Mouse (Mus musculus) kidney, postnatal 10 days (tissue): ENCODE results near the gene Cdc14a.

Experiments
- DNase-seq: peaks from one replicate; pipeline ENCODE4 v3.0.0; 2021; ENCODE audit warnings: mixed read lengths

Gene Cdc14a

DNA sequence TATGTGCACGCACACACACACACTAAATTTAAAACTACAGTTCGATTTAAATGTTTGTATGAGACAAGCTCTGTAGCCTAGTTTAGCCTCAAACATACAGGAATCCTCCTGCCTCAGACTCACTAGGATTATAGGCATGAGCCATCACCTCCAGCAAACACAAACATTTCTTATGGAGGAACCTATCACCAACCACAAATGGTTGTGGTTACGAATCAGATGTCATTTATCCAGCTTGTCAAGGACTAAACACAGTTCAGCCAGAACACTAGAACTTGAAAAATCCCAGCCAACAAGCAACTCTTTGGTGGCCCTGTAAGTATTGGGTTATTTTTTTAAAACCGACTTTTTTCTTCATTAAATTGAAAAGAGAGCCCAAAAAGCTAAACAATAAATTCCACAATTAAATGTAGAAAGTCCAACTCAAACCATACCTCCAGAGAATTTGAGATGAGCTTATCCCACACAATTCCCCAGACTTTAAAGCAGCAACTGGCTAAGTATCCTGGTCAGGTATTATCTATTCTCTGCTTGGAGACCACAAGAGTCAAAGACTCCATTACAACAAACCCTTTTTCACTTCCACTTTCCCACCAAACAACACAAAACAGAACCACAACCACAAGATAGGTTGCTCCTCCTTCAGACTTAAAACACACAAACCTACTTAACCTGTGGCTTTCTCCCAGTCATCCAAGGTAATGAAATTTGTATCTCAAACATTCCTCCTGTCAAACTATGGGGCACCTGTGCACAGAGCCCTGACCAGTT lies 10.7 kb downstream of the Cdc14a start:
- no peak for DNase-seq

- DNase-seq, result no peak
Measured at GRCm38 (mm10) chr3:116410051-116410450, 13.8 kb downstream of the Cdc14a start.

DNA sequence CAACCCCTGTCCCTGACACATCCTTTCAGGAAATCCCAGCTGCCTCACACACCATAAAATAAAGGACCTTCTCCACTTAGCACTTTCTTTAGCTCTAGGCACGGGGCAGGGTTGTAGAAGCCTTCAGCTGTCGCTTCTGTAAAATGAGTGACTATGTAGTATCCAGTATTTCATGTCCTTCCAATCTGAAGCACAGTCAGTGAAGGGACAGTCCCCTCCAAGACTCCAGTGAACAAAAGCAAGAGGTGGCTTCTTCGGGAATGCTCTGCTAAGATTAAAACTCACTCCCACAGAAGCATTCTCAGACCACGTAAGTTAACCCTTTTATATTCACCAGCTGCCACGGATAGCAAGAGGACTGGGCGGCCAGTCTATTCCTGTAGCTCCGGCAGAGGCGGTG lies 14.3 kb downstream of the Cdc14a start:
- no peak for DNase-seq

DNA sequence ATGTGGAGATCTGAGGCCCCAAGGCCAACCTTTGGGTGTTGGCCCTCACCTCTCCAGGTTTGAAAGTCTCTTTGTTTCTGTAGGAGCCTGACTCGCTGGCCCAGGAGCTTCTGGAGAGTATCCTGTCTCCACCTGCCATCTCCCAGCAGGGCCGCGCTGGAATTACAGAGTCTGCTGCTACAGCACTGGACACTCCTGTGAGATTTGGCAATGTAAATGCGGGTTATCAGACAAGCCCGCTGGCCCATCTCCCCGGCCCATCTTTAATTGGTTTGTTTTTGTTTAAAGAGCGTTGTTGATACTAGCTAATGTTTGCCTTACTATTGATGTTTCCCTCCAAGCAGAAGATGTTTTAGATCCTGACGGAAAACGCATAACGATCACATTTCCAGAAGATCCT lies 15.0 kb downstream of the Cdc14a start:
- no peak for DNase-seq

- no peak for DNase-seq
Measured at GRCm38 (mm10) chr3:116405516-116405915, 18.3 kb downstream of the Cdc14a start.

GRCm38 (mm10) chr3:116401436-116401835 lies 22.4 kb downstream of the Cdc14a start:
- DNase-seq, result no peak

GRCm38 (mm10) chr3:116399349-116400090 lies 24.3 kb downstream of the Cdc14a start:
- no peak for DNase-seq

GRCm38 (mm10) chr3:116398543-116398942 lies 25.3 kb downstream of the Cdc14a start:
- no peak for DNase-seq

DNA sequence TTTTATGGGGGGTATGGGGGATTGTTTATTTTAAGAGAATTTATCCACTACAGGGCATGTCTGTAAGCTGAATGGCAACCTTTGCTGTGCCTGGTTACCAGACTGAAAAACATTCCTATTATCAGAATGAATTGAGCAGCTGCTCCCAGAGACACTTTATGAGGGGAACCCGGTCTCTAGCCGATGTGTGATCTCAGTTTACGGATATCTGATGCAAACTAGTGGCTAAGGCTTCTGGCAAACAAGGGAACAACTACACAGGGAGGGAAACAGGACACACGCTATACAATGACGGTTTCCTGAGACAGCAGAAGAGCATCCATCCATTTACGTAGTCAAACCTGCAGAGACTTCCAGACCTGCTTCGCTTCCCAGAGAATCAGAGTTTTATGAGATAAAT lies 25.9 kb downstream of the Cdc14a start:
- DNase-seq, result no peak

DNA sequence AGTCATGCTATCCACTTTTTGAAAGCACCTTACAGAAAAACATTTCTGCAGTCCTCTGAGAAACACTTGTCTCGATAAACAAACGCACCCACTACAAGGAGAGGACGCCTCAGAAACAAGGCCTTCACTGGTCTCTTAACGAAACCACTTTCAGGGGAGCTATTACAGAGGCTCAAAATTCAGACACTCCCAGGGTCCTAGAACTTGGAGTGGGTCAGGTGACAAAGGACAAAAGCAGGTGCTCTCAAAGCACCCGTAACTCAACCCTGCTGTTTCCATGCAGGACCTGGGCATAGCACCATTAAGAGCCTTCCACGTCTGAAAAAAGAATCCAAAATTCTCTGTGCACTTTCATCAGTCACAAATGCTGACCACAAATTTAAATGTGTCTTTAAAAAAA lies 26.5 kb downstream of the Cdc14a start:
- DNase-seq, result no peak

- DNase-seq, result no peak
Measured at GRCm38 (mm10) chr3:116396571-116396970, 27.3 kb downstream of the Cdc14a start.

DNA sequence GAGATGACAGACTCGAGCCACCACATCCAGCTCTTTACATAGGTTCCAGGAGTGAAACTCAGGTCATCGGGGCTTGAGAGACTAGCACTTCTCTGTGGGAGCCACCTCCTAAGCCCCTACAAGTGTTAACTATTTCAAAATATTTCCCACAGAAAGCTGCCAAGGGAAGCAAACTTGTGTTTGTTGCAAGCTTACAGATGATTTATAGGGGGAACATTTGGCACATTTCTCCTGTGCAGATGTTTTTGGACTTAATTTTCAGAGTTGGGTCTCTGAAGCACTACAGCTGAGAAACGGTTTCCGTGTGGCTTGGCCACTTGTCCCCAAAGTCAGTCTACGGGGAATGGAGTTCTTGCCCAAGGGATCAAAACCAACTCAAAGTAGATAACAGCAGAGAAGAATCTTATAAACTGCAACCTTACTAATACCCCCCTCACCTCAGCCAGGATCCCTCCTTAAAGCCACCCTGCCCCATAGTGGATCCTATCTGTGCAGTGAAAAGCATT lies 28.9 kb downstream of the Cdc14a start:
- no peak for DNase-seq

DNA sequence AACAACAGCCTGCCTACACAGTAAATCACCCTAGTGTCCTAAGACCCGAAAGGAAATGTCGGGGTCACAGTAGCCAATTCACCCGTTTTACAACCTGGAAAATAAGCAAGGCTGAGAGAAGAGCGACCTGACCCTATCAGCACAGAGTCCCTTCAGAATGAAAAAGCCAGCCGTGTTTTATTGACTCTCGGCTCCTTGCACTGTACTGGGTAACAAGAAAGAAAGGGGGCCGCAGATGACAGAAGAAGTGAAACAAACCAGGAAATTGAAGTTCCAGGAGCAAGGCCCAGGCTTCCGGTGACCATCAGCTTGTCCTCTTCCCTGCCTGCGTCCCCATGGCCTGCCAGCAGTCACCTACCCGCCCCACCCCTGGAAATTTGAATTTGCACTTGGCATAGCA lies 32.4 kb downstream of the Cdc14a start:
- DNase-seq, result peak; percentile 47

GRCm38 (mm10) chr3:116389500-116390470 lies 34.0 kb downstream of the Cdc14a start:
- DNase-seq, result no peak

DNA sequence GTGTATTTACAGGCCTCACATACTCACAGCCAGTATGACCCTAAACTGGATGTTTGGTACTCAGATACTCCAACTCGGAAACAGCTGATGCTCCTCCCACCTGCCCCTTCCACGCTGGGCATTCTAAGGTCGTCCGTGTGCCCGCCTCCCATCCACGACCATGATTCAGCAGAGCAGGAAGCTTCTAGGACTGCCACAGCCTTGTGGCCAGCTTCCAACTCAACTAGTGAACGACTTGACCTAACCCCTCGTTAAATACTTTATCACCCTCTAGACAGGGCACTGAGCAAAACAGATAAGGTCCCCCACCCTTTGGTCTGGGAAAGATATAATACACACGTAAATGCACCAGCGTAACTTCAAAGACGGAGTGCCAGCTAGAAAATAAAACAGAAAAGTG lies 35.0 kb downstream of the Cdc14a start:
- DNase-seq, result peak; percentile 44

- no peak for DNase-seq
Measured at GRCm38 (mm10) chr3:116386886-116387285, 36.9 kb downstream of the Cdc14a start.

DNA sequence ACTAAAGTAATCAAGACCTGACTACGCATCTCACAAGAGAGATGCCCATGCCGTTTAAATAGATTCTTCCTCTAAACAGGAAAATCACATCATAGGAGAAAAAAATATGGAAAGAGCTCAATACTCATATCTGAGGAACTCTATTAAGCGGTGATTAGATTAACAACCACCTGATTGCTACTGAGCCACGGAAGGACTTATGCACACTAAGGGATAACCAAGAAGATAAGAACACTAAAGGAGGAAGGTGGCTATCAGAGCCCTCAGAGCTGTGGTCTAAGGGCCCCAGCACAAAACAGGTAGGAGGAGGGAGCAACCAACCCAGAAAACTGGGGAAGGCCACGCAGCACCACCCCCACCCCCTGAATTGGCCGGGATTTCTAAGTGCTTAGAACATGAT lies 37.5 kb downstream of the Cdc14a start:
- DNase-seq, result no peak

DNA sequence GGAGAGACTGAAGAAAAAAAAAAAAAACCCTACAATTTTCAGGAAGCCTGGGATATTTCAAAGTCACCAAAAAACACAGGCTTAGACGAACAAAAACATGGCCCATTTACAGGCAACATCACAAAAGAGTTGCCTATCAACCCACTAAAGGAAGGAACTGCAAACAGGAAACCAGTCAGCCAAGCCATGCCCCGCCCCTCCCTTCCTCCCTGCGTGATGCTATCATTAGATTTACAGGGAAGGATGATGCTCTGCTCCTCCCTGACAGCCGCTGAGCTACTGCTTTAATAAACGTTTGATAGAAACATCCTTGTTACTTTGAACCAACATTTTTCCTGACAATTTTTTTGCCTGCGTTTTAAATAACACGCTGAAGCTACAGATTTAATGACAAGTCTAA lies 39.5 kb downstream of the Cdc14a start:
- peak; percentile 79 for DNase-seq

- no peak for DNase-seq
Measured at GRCm38 (mm10) chr3:116380319-116380718, 43.5 kb downstream of the Cdc14a start.

GRCm38 (mm10) chr3:116375442-116375841 lies 48.4 kb downstream of the Cdc14a start:
- DNase-seq, result no peak

DNA sequence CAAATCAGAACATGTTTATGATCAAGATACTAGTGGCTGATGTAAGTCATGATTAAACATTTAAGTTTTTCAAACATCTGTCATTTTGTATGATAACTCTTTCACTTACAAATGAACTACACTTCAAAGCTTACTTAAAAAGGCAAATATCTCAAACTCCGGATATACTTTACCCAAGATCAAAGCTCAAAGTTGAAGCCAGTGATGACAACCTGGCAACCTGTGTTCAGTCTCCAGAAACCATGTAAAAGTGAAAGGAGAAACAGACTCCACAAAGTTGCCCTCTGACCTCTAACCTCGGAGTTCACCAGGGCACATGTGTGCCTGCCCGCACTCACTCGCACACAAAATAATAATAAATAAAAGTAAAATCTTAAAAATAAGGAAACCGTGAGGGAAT lies 49.3 kb downstream of the Cdc14a start:
- no peak for DNase-seq

DNA sequence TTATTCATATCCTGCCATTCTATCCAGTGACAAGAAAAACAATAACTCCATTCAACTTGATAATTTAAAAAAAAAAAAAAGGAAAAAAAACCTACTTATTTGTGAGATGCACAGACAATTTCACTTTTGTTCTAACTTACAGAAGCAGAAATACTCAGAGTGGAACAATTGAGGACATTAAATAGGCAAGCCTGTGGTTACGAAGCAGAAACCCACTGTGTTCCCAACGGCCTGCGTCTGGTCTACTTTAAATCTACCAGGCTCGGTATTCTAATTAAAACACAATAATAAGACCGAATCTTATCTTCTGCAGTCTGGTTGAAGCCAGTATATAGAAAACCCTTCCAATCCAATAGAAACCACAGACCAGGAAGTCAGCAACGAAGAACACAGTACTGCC lies 50.6 kb downstream of the Cdc14a start:
- no peak for DNase-seq

- DNase-seq, result no peak
Measured at GRCm38 (mm10) chr3:116368868-116369437, 54.9 kb downstream of the Cdc14a start.
